Mouse (Mus musculus) layer of hippocampus, adult 9-11 months (tissue): Measurements from ENCODE around the gene Cfap52.

ENCODE experiments used
- DNase-seq: peaks from one replicate; pipeline ENCODE4 v3.0.0; 2022

Cfap52 gene

GRCm38 (mm10) chr11:67925000-67925399 is 40.5 kb downstream of the Cfap52 start:
- DNase-seq: no peak

- no peak for DNase-seq
These were observed 41.7 kb downstream of the Cfap52 start for GRCm38 (mm10) chr11:67923720-67924119.

- no peak for DNase-seq
These were observed 42.7 kb downstream of the Cfap52 start for GRCm38 (mm10) chr11:67922755-67923125.

- no peak for DNase-seq
These were observed 43.4 kb downstream of the Cfap52 start, which contains the start of gene Usp43 for GRCm38 (mm10) chr11:67921827-67922754. TSS of gene Usp43 (minus strand) at chr11:67922153.

- DNase-seq: no peak
These were observed 44.2 kb downstream of the Cfap52 start for GRCm38 (mm10) chr11:67921091-67921826.

GRCm38 (mm10) chr11:67920226-67920960 is 45.1 kb downstream of the Cfap52 start:
- DNase-seq: no peak

- no peak for DNase-seq
These were observed 45.9 kb downstream of the Cfap52 start for GRCm38 (mm10) chr11:67919593-67919992.

- no peak for DNase-seq
These were observed 48.3 kb downstream of the Cfap52 start for GRCm38 (mm10) chr11:67917126-67917525.

- DNase-seq: no peak
These were observed 54.4 kb downstream of the Cfap52 start for GRCm38 (mm10) chr11:67911074-67911473.

GRCm38 (mm10) chr11:67903756-67904155 is 61.7 kb downstream of the Cfap52 start:
- DNase-seq: no peak

GRCm38 (mm10) chr11:67897064-67897560 is 68.3 kb downstream of the Cfap52 start:
- DNase-seq: peak; percentile 38

- no peak for DNase-seq
These were observed 69.8 kb downstream of the Cfap52 start for GRCm38 (mm10) chr11:67895641-67896040.

- no peak for DNase-seq
These were observed 76.9 kb downstream of the Cfap52 start for GRCm38 (mm10) chr11:67888521-67888920.

- no peak for DNase-seq
These were observed 79.5 kb downstream of the Cfap52 start for GRCm38 (mm10) chr11:67885921-67886320.
